Mouse (Mus musculus): ENCODE measurements around the gene Gpr18.

The Gpr18 gene

GRCm38 (mm10) chr14:121949897-121950296, 34.3 kb upstream of the Gpr18 start:
- in situ Hi-C loops (cut with MseI, MboI), result no loop called here

DNA sequence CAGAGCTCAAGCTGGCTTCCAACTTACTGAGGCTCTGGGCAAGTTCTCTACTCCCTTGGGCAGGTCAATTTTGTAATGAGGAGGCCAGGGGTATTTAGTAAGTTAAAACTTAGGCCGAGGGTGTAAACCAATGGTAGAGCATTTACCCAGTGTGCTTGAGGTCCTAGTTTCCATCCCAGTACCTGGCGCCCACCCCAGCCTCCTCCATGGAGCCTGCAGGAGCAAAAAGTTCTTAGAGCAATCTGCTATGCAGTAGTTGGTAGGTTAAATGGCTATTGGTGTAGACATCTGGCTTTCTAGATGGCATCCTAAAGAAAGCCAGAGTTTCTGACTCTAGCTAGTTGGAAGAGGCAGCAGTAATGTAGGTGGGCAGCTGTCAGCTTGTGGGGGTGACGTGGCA, 33.9 kb upstream of the Gpr18 start:
- in situ Hi-C loops (cut with MseI, MboI), result no loop called here

GRCm38 (mm10) chr14:121947966-121948365, 32.4 kb upstream of the Gpr18 start:
- in situ Hi-C loops (cut with MseI, MboI), result no loop called here

DNA sequence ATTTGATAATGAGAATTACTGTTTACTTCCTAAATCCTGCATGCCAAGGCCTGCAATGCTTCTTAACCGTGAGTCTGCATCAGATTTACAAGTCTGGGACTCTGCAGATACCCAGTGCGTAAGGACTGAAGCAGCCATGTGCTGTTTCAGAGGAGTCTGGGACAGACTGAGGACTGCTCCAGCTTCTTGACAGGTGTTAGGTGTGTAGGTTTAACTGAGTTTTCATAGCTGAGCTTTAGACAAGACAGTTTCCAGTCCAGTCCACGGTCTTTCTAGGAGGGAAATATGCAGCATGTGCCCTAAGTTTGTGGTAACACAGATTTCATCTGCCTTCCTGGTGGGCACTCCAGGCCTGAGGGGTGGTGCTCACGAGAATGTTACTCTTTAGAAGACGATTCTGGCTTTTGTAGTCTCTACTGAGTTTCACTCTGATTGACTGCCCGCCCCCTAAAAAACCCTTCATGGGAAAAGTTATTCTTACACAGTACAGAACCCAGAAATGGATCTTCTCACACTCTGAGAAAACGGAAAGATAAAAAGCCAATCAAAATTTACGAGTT, 31.7 kb upstream of the Gpr18 start:
- in situ Hi-C loops (cut with MseI, MboI), result no loop called here

- in situ Hi-C loops (cut with MseI, MboI), result no loop called here
These were observed 31.1 kb upstream of the Gpr18 start for GRCm38 (mm10) chr14:121946728-121947127.

DNA sequence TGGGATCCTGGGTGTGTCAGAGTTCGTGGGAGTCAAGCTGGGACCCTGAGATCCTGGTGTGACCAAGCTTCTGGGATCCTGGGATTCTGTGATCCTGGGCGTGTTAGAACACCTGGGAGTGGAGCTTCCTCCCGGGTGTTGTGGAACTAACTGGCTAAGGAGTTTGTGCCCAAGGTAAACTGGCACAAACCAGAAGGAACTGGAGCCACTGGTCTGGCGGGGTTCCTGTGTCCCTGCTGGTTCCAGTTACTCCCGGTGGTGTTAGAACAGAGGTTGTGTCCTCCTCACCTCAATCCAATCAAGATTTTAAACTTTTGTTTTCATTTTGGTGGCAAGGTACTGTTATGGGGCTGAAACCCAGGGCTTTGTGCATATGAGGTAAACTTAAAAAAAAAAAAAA, 30.6 kb upstream of the Gpr18 start:
- in situ Hi-C loops (cut with MseI, MboI), result no loop called here

DNA sequence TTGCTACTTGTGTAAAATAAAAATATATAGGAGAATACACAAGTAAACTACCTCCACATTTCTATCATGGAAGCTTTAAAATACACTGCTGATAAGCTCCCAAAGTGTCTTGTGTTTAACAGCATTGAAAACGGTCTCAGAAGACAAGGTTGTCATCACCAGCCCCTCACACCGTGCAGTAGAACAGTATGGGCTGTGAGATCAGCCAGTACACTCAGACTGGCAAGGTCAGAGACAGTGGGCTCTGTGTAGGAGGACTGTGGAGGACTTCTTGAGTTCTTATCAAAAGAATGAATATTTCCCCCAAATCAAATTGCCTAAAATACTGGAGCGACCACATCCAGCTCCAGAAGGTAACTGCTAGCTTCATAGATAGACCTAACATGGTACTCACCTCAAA, 24.0 kb upstream of the Gpr18 start:
- in situ Hi-C loops (cut with MseI, MboI), result loop anchor here in 1 of 2 experiments (10.0 kb wide), 1 partner anchor 115 kb away; no protein-coding TSS in a partner anchor

GRCm38 (mm10) chr14:121938256-121939191, 22.9 kb upstream of the Gpr18 start:
- in situ Hi-C loops (cut with MseI, MboI), result loop anchor here in 1 of 2 experiments (10.0 kb wide), 1 partner anchor 116 kb away; no protein-coding TSS in a partner anchor

GRCm38 (mm10) chr14:121937601-121938255, 22.1 kb upstream of the Gpr18 start:
- in situ Hi-C loops (cut with MseI, MboI), result loop anchor here in 1 of 2 experiments (10.0 kb wide), 1 partner anchor 117 kb away; no protein-coding TSS in a partner anchor

DNA sequence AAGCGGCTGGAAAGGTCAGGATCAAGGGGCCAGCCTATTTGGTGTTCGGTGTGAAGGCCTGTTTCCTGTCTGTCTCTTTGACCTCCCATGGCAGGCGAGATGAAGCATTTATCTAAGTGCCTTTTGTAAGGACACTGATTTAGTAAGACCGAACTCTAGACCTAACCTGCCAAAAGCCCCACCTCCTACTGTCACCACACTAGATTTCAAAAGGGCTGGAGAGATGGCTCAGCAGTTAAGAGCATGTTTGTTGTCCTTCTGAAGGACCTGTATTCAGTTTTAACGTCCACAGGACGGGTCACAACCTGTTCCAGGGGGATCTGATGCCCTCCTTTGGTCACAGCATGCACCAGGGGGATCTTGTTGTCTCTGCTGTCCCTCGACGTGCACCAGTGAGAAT, 21.3 kb upstream of the Gpr18 start:
- in situ Hi-C loops (cut with MseI, MboI), result loop anchor here in 1 of 2 experiments (10.0 kb wide), 1 partner anchor 118 kb away; no protein-coding TSS in a partner anchor

GRCm38 (mm10) chr14:121936356-121936755, 20.8 kb upstream of the Gpr18 start:
- in situ Hi-C loops (cut with MseI, MboI), result loop anchor here in 1 of 2 experiments (10.0 kb wide), 1 partner anchor 118 kb away; no protein-coding TSS in a partner anchor

DNA sequence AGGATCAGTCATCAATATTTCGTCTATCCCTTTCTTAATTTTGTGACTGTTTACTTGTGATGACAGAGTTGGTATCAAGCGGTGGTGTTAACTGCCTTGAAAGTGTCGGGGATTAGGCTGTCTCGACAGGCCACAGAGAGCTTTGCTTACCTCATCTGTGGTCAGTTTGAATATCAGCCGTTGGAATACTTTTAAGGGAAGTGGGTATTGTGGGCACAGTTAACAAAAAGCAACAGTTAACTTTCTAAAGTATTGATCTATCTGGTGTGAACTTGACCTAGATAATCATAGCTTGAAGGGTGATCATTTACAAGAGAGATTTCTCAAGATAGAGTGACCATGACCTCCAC, 19.0 kb upstream of the Gpr18 start:
- in situ Hi-C loops (cut with MseI, MboI), result loop anchor here (5.0 to 10.0 kb wide), 2 partner anchors 120 to 128 kb away; no protein-coding TSS in a partner anchor

DNA sequence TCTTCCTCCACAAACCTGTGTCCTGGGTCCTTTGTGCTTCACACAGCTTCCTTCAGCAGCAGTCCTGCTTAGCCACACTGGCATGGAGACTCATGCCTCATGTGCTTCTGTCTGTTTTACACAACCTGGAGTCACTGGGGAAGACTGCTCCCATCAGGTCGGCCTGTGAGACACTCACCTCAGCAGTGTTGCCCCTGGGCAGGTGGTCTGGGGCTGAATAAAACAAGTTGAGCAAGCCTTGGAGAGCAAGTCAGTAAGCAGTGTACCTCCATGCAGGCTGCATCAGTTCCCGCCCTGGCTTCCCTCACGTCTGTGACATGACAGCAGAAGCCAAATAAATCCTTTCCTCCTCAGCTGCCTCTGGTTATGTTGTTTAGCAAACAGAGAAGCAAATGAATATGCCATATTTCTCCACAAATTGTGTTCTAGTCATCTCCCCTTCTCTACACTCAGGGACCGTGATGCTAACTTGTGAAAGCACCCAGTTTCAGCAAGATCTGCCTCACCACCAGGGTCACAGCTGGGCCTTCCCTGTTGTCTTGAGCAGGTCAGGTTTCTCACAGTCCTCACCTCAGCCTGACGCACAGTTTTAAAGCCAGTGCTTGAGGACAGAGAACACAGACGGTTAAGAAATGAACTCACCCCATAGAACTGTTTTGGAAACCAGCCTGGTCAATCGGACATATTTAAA, 18.5 kb upstream of the Gpr18 start:
- in situ Hi-C loops (cut with MseI, MboI), result loop anchor here (5.0 to 10.0 kb wide), 2 partner anchors 121 to 128 kb away; no protein-coding TSS in a partner anchor

GRCm38 (mm10) chr14:121932180-121932579, 16.6 kb upstream of the Gpr18 start:
- in situ Hi-C loops (cut with MseI, MboI), result loop anchor here (5.0 to 10.0 kb wide), 2 partner anchors 123 to 130 kb away; no protein-coding TSS in a partner anchor

GRCm38 (mm10) chr14:121931594-121931993, 16.0 kb upstream of the Gpr18 start:
- in situ Hi-C loops (cut with MseI, MboI), result loop anchor here (5.0 to 10.0 kb wide), 2 partner anchors 123 to 131 kb away; no protein-coding TSS in a partner anchor

- in situ Hi-C loops (cut with MseI, MboI), result loop anchor here (5.0 to 10.0 kb wide), 2 partner anchors 124 to 131 kb away; no protein-coding TSS in a partner anchor
These were observed 15.3 kb upstream of the Gpr18 start for GRCm38 (mm10) chr14:121930731-121931383.

GRCm38 (mm10) chr14:121929243-121929951, 13.8 kb upstream of the Gpr18 start:
- in situ Hi-C loops (cut with MseI, MboI), result no loop called here

DNA sequence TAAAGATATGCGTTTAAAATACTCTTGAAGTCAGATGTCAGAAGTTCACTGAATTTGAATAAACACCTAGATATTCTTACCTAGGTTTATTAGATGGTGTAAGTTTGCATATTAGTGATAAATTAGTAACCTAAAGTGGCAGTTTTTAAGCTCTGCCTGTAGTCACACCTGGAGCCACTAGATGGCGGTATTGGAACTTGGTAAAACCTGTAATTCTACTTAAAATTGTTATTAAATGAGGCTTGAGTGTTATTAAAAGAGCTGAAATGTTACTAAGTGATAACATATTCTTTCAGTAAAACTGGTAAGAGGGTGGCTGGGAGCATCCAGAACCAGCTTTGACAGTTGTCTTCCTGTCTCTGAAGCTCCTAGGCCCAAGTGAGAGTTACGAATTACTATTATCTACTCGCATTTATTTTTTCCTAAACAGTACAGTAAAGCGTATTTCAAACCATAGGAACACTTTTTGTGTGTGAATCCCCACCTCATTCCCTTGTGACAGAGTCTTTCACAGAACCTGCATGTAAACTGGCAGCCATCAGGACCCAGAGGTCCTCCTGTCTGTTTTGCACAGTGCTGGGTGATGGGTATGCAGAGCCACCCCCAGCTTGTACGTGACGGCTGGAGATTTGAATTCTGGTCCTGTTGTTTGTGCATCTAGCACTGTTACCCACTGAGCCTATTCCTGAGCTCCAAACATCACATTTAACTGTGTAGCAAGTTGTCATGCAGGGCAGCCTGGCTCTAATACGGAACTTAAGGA, 13.0 kb upstream of the Gpr18 start:
- in situ Hi-C loops (cut with MseI, MboI), result no loop called here

GRCm38 (mm10) chr14:121927451-121927850, 11.9 kb upstream of the Gpr18 start:
- in situ Hi-C loops (cut with MseI, MboI), result no loop called here
